Comparison of ENCODE assay signal across 10 mouse cellular contexts in genomic region chr14:57534346-57534745, GRCm38 (mm10). TPM values are rescaled to one million over a fixed set of nuclear protein-coding genes. Genes with fewer than 3 reads are reported as not detected.
DNase-seq lines count a peak whose midpoint lies in the region; ATAC-seq and TF ChIP-seq lines count a peak whose summit lies in the region.
"Had no signal": no experiment of that assay in that cellular context is flagged by ENCODE, and none has a peak within 500 bp of the region (broad histone marks: within the 10 kb centered on the region; RNA-seq: fewer than 3 reads in every experiment).

No protein-coding gene starts in this region.

- peak overlapping the region in 1 of 2 experiments; percentile 87; a peak in 3 of 4 replicates for H3K27ac ChIP-seq in heart, embryonic 14.5 days (replicated peaks in 1 of 2; ENCODE audit: control insufficient read depth in 1 of 2, insufficient read depth in 1 of 2, low read depth in 2 of 2, low read length in 2 of 2)
- H3K27ac ChIP-seq in brown adipose tissue, adult 24 weeks (replicated peaks; ENCODE audit: low read depth, low read length) = peak overlapping the region; percentile 89
- peak overlapping the region; percentile 87 for H3K27ac ChIP-seq in intestine, embryonic 15.5 days
- H3K27ac ChIP-seq in midbrain, postnatal 0 days (ENCODE audit: low read depth, low read length) = 0 out of 2 replicates have a peak overlapping the region, but pooled peaks have one; percentile 9
- H3K27ac ChIP-seq: embryonic facial prominence, embryonic 12.5 days had no signal

- peaks cover 47 to 52% of the 10 kb centered on the region in 2 experiments for H3K4me1 ChIP-seq in heart, embryonic 14.5 days (ENCODE audit: control insufficient read depth in 2 of 2, insufficient read depth in 2 of 2, low read length in 2 of 2)
- H3K4me1 ChIP-seq in brown adipose tissue, adult 24 weeks (ENCODE audit: control insufficient read depth, insufficient read depth, insufficient read length, low read length) = peaks cover 22% of the 10 kb centered on the region
- peaks cover 30% of the 10 kb centered on the region for H3K4me1 ChIP-seq in intestine, embryonic 15.5 days (replicated peaks)
- peaks cover 15% of the 10 kb centered on the region; the same call in 1 of the 2 replicates for H3K4me1 ChIP-seq in midbrain, postnatal 0 days (ENCODE audit: insufficient read depth, low read length)

- H3K4me3 ChIP-seq in heart, embryonic 14.5 days (ENCODE audit: control insufficient read depth in 1 of 2, insufficient read depth in 1 of 2, low read depth in 1 of 2, low read length in 2 of 2) = no peak overlapping the region
- no peak overlapping the region for H3K4me3 ChIP-seq in brown adipose tissue, adult 24 weeks (ENCODE audit: insufficient read depth, low read depth, low read length)
- no peak overlapping the region for H3K4me3 ChIP-seq in intestine, embryonic 15.5 days (replicated peaks)
- no peak overlapping the region for H3K4me3 ChIP-seq in midbrain, postnatal 0 days (ENCODE audit: low read depth, low read length)
- H3K4me3 ChIP-seq: embryonic facial prominence, embryonic 12.5 days; myocyte had no signal

- peaks cover 4% of the 10 kb centered on the region; the same call in 1 of the 2 replicates for H3K27me3 ChIP-seq in heart, embryonic 14.5 days (ENCODE audit: control insufficient read depth, insufficient read depth, low read length)
- H3K27me3 ChIP-seq in intestine, embryonic 15.5 days (replicated peaks) = 0 out of 2 replicates have a peak, but pooled peaks cover 3% of the 10 kb centered on the region
- H3K27me3 ChIP-seq in midbrain, postnatal 0 days (ENCODE audit: insufficient read depth, low read length) = no peaks in the 10 kb centered on the region

- no peak for TF ChIP-seq CTCF in midbrain, postnatal 0 days (IDR thresholded peaks at IDR 0.05)

- ATAC-seq in heart, embryonic 14.5 days (ENCODE audit: insufficient number of reproducible peaks, insufficient read depth, low FRiP score, low read depth) = no peak
- ATAC-seq in intestine, embryonic 15.5 days = no peak
- no peak for ATAC-seq in midbrain, postnatal 0 days (ENCODE audit: low FRiP score)

- DNase-seq in heart, postnatal 4 days = no peak
- DNase-seq in midbrain, postnatal 0 days (ENCODE audit: low spot score) = no peak
- no peak for DNase-seq in urinary bladder, postnatal 36 days (ENCODE audit: low spot score in 2 of 2)
- DNase-seq in adrenal gland, postnatal 14 days = no peak
- DNase-seq in left cerebral cortex, adult 9 months (ENCODE audit: low spot score in 2 of 2) = no peak

- H3K36me3 ChIP-seq in heart, embryonic 14.5 days (ENCODE audit: control insufficient read depth, insufficient read depth, low read length) = no peaks in the 10 kb centered on the region
- no peaks in the 10 kb centered on the region for H3K36me3 ChIP-seq in intestine, embryonic 15.5 days
- peaks cover 4% of the 10 kb centered on the region; the same call in 1 of the 2 replicates for H3K36me3 ChIP-seq in midbrain, postnatal 0 days (ENCODE audit: insufficient read depth, low read length)
- H3K36me3 ChIP-seq: embryonic facial prominence, embryonic 12.5 days had no signal

- WGBS in heart, embryonic 14.5 days = 34% methylated on average over 5 of the region's 5 CpGs
- 37% methylated on average over 5 of the region's 5 CpGs for WGBS in intestine, embryonic 15.5 days
- WGBS in midbrain, postnatal 0 days = 12% methylated on average over 5 of the region's 5 CpGs

- no peaks in the 10 kb centered on the region for H3K9me3 ChIP-seq in heart, embryonic 14.5 days (ENCODE audit: control insufficient read depth, low read length)
- no peaks in the 10 kb centered on the region for H3K9me3 ChIP-seq in intestine, embryonic 15.5 days
- no peaks in the 10 kb centered on the region for H3K9me3 ChIP-seq in midbrain, postnatal 0 days (ENCODE audit: low read length)
- H3K9me3 ChIP-seq: embryonic facial prominence, embryonic 12.5 days had no signal

- H3K4me2 ChIP-seq in heart, embryonic 14.5 days (ENCODE audit: low read length) = peak overlapping the region; percentile 23; the same call in 1 of the 2 replicates
- H3K4me2 ChIP-seq in intestine, embryonic 15.5 days (replicated peaks) = no peak overlapping the region
- H3K4me2 ChIP-seq in midbrain, postnatal 0 days (ENCODE audit: low read depth, low read length, poor library complexity, severe bottlenecking) = no peak overlapping the region
- H3K4me2 ChIP-seq: embryonic facial prominence, embryonic 12.5 days had no signal

- H3K9ac ChIP-seq in heart, embryonic 14.5 days (ENCODE audit: low read length) = peak overlapping the region; percentile 60; the same call in 1 of the 2 replicates
- H3K9ac ChIP-seq in intestine, embryonic 15.5 days = no peak overlapping the region
- H3K9ac ChIP-seq in midbrain, postnatal 0 days (replicated peaks; ENCODE audit: low read length, poor library complexity, severe bottlenecking) = no peak overlapping the region
- H3K9ac ChIP-seq: embryonic facial prominence, embryonic 12.5 days had no signal

RNA-seq across cellular contexts. Expression of gene Il17d, which starts 9.8 kb away (rescaled TPM):
- polyA plus RNA-seq in heart, embryonic 14.5 days (2014; fragmentation: Nextera tagmentation; extraction: Ambion mirVana) = 0.78 and 1.0 TPM in 2 replicates
- total RNA-seq in heart, postnatal 4 days (2021) = 1 to 10 TPM; 5.6 to 7.0 TPM
- polyA plus RNA-seq in brown adipose tissue, adult 24 weeks (2012; ENCODE audit: insufficient read depth, insufficient read length, missing spikeins) = 1.1 and 1.5 TPM in 2 replicates
- polyA plus RNA-seq in intestine, embryonic 15.5 days (2015; fragmentation: Nextera tagmentation; extraction: Ambion mirVana) = 7.3 and 7.4 TPM in 2 replicates
- total RNA-seq in midbrain, postnatal 0 days (2014; rRNA removed) = 40.7 and 48.2 TPM in 2 replicates
- 7.0 and 8.3 TPM in 2 replicates for polyA plus RNA-seq in midbrain, postnatal 0 days (2015; fragmentation: Nextera tagmentation; extraction: Ambion mirVana)
- 2.0 and 3.7 TPM in 2 replicates for total RNA-seq in adrenal gland, postnatal 14 days (2021)

RNA-seq across cellular contexts. Expression of gene Eef1akmt1, which starts 37.1 kb away (rescaled TPM):
- polyA plus RNA-seq in heart, embryonic 14.5 days (2014; fragmentation: Nextera tagmentation; extraction: Ambion mirVana) = 73.8 and 82.0 TPM in 2 replicates
- 10 to 100 TPM; 29.3 to 30.7 TPM for total RNA-seq in heart, postnatal 4 days (2021)
- polyA plus RNA-seq in brown adipose tissue, adult 24 weeks (2012; ENCODE audit: insufficient read depth, insufficient read length, missing spikeins) = 44.9 and 48.9 TPM in 2 replicates
- 95.5 and 97.4 TPM in 2 replicates for polyA plus RNA-seq in intestine, embryonic 15.5 days (2015; fragmentation: Nextera tagmentation; extraction: Ambion mirVana)
- 26.2 and 39.2 TPM in 2 replicates for total RNA-seq in midbrain, postnatal 0 days (2014; rRNA removed)
- 63.8 and 73.7 TPM in 2 replicates for polyA plus RNA-seq in midbrain, postnatal 0 days (2015; fragmentation: Nextera tagmentation; extraction: Ambion mirVana)
- total RNA-seq in adrenal gland, postnatal 14 days (2021) = 26.2 and 34.2 TPM in 2 replicates
